Comparison of ENCODE assay signal across 8 mouse cellular contexts in genomic region chrX:75382195-75382771, GRCm38 (mm10). TPM values are rescaled to one million over a fixed set of nuclear protein-coding genes. Genes with fewer than 3 reads are reported as not detected.
DNase-seq lines count a peak whose midpoint lies in the region; ATAC-seq and TF ChIP-seq lines count a peak whose summit lies in the region.

Gene Fundc2 (plus strand): TSS chrX:75382399.
Gene F8 (minus strand): TSS chrX:75382615.

- peak within 1 kb of the TSS; percentile 66 for H3K27ac ChIP-seq in hindbrain, embryonic 12.5 days
- H3K27ac ChIP-seq in lung, postnatal 0 days (ENCODE audit: low read length), result peak within 1 kb of the TSS; percentile 71

- H3K36me3 ChIP-seq in hindbrain, embryonic 12.5 days, result no peaks in the 10 kb centered on the region
- no peaks in the 10 kb centered on the region for H3K36me3 ChIP-seq in lung, postnatal 0 days (ENCODE audit: insufficient read depth, low read length)

- CTCF ChIA-PET in Patski (lab: Charles Lee), result no interaction called here

- POLR2A ChIA-PET in Patski (lab: Charles Lee), result interaction anchor here (0.5 to 0.6 kb wide), 2 partner anchors 10 to 180 kb away, joined by 3 read pairs; no protein-coding TSS in a partner anchor

- H3K9me3 ChIP-seq in hindbrain, embryonic 12.5 days (replicated peaks), result no peaks in the 10 kb centered on the region
- H3K9me3 ChIP-seq in lung, postnatal 0 days (ENCODE audit: low read length), result no peaks in the 10 kb centered on the region

- no peak for TF ChIP-seq CTCF in Patski (IDR thresholded peaks at IDR 0.05)
- no peak for TF ChIP-seq CTCF in lung, postnatal 0 days (IDR thresholded peaks at IDR 0.05)

- H3K4me2 ChIP-seq in hindbrain, embryonic 12.5 days (replicated peaks), result peak within 1 kb of the TSS; percentile 45
- H3K4me2 ChIP-seq in lung, postnatal 0 days (replicated peaks; ENCODE audit: low read depth, low read length), result peak within 1 kb of the TSS; percentile 48

- 15% methylated on average over 25 of the region's 25 CpGs for WGBS in hindbrain, embryonic 12.5 days
- WGBS in lung, postnatal 0 days, result 12% methylated on average over 13 of the region's 25 CpGs

- no peaks in the 10 kb centered on the region for H3K4me1 ChIP-seq in hindbrain, embryonic 12.5 days
- H3K4me1 ChIP-seq in lung, postnatal 0 days (ENCODE audit: insufficient read depth, low read depth, low read length), result no peaks in the 10 kb centered on the region

- TF ChIP-seq EP300 in lung, postnatal 0 days (IDR thresholded peaks at IDR 0.05), result peak; percentile 68; the same call in 1 of the 2 replicates

- H3K9ac ChIP-seq in hindbrain, embryonic 12.5 days, result peak within 1 kb of the TSS; percentile 61
- peak within 1 kb of the TSS; percentile 35 for H3K9ac ChIP-seq in lung, postnatal 0 days (replicated peaks; ENCODE audit: low read depth)

- peak; percentile 22 for DNase-seq in Patski (ENCODE audit: low read depth, low spot score)
- peak; percentile 76 to 88 for DNase-seq in cerebellum, postnatal 10 days
- DNase-seq in frontal cortex, postnatal 10 days (ENCODE audit: low spot score in 2 of 2), result peak; percentile 40 to 77
- peak; percentile 57 to 62 for DNase-seq in layer of hippocampus, postnatal 10 days (ENCODE audit: low spot score in 2 of 2)
- peak; percentile 88 for DNase-seq in lung, postnatal 0 days (ENCODE audit: low spot score)
- peak; percentile 31 for DNase-seq in ovary, postnatal 14 days (ENCODE audit: low spot score)
- peak; percentile 46 to 72 for DNase-seq in thymus, postnatal 10 days (ENCODE audit: low spot score in 2 of 2)

- H3K4me3 ChIP-seq in hindbrain, embryonic 12.5 days, result peak within 1 kb of the TSS; percentile 44
- H3K4me3 ChIP-seq in lung, postnatal 0 days (ENCODE audit: low read depth, low read length), result peak within 1 kb of the TSS; percentile 50

- H3K27me3 ChIP-seq in Patski, result peaks cover 41% of the 10 kb centered on the region
- no peaks in the 10 kb centered on the region for H3K27me3 ChIP-seq in hindbrain, embryonic 12.5 days
- H3K27me3 ChIP-seq in lung, postnatal 0 days (replicated peaks; ENCODE audit: insufficient read depth, low read length), result no peaks in the 10 kb centered on the region

- ATAC-seq in Patski, result peak; percentile 88
- peak; percentile 98 for ATAC-seq in hindbrain, embryonic 12.5 days (ENCODE audit: low FRiP score)
- ATAC-seq in lung, postnatal 0 days, result peak; percentile 99

- in situ Hi-C loops in Patski (cut with MboI; ENCODE audit: low pct_unique_long_range_greater_than_20kb), result loop anchor here (25.0 kb wide), 2 partner anchors 270 to 455 kb away; no protein-coding TSS in a partner anchor

RNA-seq across cellular contexts. Expression of gene Fundc2, which starts in this region (rescaled TPM):
- polyA plus RNA-seq in Patski (2021), result 131 TPM
- polyA plus RNA-seq in hindbrain, embryonic 12.5 days (2016; fragmentation: Nextera tagmentation; extraction: Ambion mirVana), result 44.2 and 53.7 TPM in 2 replicates
- total RNA-seq in layer of hippocampus, postnatal 10 days (2021), result 10 to 100 TPM; 32.5 to 53.9 TPM
- polyA plus RNA-seq in lung, postnatal 0 days (2015; fragmentation: Nextera tagmentation; extraction: Ambion mirVana), result 40.1 and 47.3 TPM in 2 replicates

RNA-seq across cellular contexts. Expression of gene F8, which starts in this region (rescaled TPM):
- polyA plus RNA-seq in Patski (2021), result 2.1 TPM
- polyA plus RNA-seq in hindbrain, embryonic 12.5 days (2016; fragmentation: Nextera tagmentation; extraction: Ambion mirVana), result 1.5 and 1.8 TPM in 2 replicates
- 1 to 10 TPM; 1.6 to 2.6 TPM for total RNA-seq in layer of hippocampus, postnatal 10 days (2021)
- 1.0 and 1.3 TPM in 2 replicates for polyA plus RNA-seq in lung, postnatal 0 days (2015; fragmentation: Nextera tagmentation; extraction: Ambion mirVana)

Comparison
In these comparisons a context has a peak if more than half of its experiments do, and no peak if none do; other contexts are left out.
1. Peak in every context shown above with its lines: DNase-seq, ATAC-seq, H3K4me3 ChIP-seq and H3K27ac ChIP-seq.
2. DNase-seq: peak in every context shown above with its lines; median percentile 88 in lung, postnatal 0 days; 82 in cerebellum, postnatal 10 days; 60 in layer of hippocampus, postnatal 10 days; 59 in thymus, postnatal 10 days; 58 in frontal cortex, postnatal 10 days; 31 in ovary, postnatal 14 days; 22 in Patski.